Mouse (Mus musculus) heart, adult 10 weeks (tissue): ENCODE measurements around the gene Htr3b. TPM values are rescaled to one million over a fixed set of nuclear protein-coding genes. Genes with fewer than 3 reads are reported as not detected.

Experiments used
- polyA plus RNA-seq: library from polyadenylated mRNA; stranded (reverse); fragments of 350-450 nt; fragmentation: Illumina TruSeq; extraction: RNeasy Lipid Tissue Mini Kit (QIAGEN cat#74804); gene quantifications from one replicate; pipeline ENCODE4 v1.2.3, GENCODE M21; 2014; ENCODE audit warnings: low read depth, low replicate concordance

Gene Htr3b
- not detected for polyA plus RNA-seq

GRCm38 (mm10) chr9:48964587-48965040 lies at the start of gene Htr3b:
Htr3b (minus strand) TSS chr9:48964990.

GRCm38 (mm10) chr9:48984845-48985707 lies 20.3 kb upstream of the Htr3b start, which contains the start of gene Usp28:
Usp28 (plus strand) TSS chr9:48985375.

GRCm38 (mm10) chr9:48910885-48911537 lies 53.8 kb downstream of the Htr3b start, which contains the start of gene Htr3a:
Htr3a (minus strand) TSS chr9:48911099.

Other genes with a start within 250 kb of the Htr3b start
- gene Zbtb16, start 128.8 kb downstream of the Htr3b start, polyA plus RNA-seq = 24.0 TPM
- gene Htr3a, start 53.9 kb downstream of the Htr3b start, polyA plus RNA-seq = 0.45 TPM
- gene Usp28, start 20.4 kb upstream of the Htr3b start, polyA plus RNA-seq = 118 TPM
- 16.8 TPM for gene Zw10, start 90.6 kb upstream of the Htr3b start, polyA plus RNA-seq
- not detected for gene Tmprss5, start 116.3 kb upstream of the Htr3b start, polyA plus RNA-seq